Mouse (Mus musculus) testis, postnatal 10 days (tissue): ENCODE data around the gene Mslnl.
A peak's percentile ranks its signal among the peaks of the same experiment; 100 is the strongest.

Experiments
- DNase-seq: peaks from one replicate; pipeline ENCODE4 v3.0.0; 2021; ENCODE audit warnings: low spot score

Mslnl gene

DNA sequence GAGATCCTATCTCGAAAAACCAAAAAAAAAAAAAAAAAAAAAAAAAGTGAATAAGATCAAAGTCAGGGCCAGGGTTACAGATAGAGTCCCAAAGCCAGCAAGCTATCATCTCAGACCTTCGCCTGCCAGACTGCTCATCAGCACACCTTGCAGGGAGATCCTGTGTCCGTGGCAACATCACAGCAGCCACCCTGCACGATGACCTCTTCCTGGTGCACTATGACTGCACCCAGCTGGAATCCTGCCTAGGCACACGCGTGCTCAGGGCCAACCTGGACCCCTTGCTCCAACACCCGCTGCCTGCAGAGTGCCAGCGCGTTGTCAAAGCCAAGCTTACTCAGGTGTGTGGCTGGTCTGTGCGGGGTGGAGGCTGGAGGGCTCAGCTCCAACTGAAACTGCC, 8.5 kb downstream of the Mslnl start:
- DNase-seq: no peak

GRCm38 (mm10) chr17:25748238-25748637, 12.4 kb downstream of the Mslnl start:
- no peak for DNase-seq

DNA sequence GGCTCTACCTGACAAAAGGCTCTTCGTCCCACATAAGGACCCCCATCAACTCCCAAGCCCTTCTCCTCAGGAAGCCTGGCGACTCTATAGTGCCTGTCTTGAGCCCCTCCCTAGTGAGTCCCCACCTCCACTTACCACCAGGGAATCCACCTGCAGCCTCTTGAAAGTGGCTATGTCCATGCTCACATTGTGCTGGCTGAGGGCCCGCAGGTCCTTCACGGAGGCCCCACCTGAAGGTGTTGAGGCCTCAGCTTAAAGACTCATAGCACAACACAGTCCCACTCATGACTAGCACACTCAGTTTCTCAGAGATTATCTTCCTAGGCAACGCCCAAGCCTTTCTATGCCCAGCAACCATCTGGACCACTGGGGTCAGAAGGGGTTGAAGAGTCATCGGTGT, 13.5 kb downstream of the Mslnl start:
- no peak for DNase-seq

GRCm38 (mm10) chr17:25751446-25751845, 15.6 kb downstream of the Mslnl start:
- peak; percentile 92 for DNase-seq

- no peak for DNase-seq
Measured at GRCm38 (mm10) chr17:25754241-25754640, 18.4 kb downstream of the Mslnl start, which contains the start of gene Msln. Gene Msln (minus strand): TSS chr17:25754378.

GRCm38 (mm10) chr17:25755086-25755485, 19.2 kb downstream of the Mslnl start:
- DNase-seq: no peak

GRCm38 (mm10) chr17:25755627-25756377, 20.0 kb downstream of the Mslnl start:
- DNase-seq: no peak

DNA sequence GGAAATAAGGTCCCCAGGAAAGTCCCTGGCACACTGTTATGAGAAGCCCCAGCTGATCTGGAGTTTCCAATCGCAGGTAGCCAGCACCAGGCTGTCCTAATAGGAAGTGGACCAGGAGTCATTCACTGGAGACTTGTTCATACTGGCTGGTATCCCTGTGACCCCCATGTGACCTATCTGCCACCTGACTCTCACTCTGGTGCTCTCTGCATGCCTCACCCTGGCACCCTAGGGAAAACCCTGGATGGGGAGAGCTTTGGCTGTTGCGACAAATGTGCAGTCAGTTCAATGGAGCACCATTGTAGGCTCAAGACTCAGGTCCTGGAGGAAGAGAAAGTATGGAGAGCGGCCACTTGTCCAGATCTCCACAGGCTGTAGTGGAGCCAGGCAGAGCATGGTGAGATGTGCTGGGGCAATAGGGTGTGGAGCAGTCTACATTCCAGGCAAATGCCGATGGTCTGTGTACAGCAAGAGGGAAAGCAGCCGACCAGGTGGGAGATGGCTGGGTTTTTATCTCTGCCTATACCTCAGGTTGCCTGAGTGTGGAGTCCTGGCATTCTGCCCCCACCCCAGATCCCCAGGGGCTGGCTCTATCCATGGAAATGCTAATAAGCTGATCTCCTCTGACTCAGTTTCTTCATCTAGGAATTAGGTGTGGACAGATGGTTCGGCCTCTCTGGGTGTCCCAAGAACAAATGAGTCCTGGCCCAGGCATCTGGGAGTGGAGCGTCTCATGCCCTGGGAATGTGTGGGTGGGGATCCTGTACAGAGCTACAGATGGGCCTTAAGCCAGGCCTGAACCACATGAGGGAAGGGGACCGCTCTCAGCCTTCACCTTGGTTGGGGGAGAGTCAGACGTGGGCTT, 20.8 kb downstream of the Mslnl start:
- no peak for DNase-seq

GRCm38 (mm10) chr17:25757691-25758090, 21.8 kb downstream of the Mslnl start:
- no peak for DNase-seq

GRCm38 (mm10) chr17:25760148-25760547, 24.3 kb downstream of the Mslnl start:
- DNase-seq: no peak

GRCm38 (mm10) chr17:25761561-25761970, 25.7 kb downstream of the Mslnl start:
- DNase-seq: no peak

DNA sequence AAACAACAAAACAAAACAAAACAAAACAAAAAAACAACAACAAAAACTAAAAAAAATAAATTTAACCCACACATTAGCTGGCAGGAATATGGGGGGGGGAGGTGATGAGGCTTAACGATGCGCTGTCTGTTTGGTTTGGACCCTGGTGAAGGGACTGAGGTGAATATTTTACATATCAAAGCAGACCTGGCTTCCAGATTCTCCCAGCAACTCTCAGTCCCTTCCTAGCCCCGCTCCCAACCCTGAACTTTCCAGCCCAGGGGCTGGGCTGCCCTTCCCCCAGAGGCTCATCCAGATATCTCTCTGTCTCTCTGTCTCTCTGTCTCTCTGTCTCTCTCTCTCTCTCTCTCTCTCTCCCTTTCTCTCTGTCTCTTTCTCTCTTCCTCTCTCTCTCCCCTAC, 26.7 kb downstream of the Mslnl start:
- no peak for DNase-seq

DNA sequence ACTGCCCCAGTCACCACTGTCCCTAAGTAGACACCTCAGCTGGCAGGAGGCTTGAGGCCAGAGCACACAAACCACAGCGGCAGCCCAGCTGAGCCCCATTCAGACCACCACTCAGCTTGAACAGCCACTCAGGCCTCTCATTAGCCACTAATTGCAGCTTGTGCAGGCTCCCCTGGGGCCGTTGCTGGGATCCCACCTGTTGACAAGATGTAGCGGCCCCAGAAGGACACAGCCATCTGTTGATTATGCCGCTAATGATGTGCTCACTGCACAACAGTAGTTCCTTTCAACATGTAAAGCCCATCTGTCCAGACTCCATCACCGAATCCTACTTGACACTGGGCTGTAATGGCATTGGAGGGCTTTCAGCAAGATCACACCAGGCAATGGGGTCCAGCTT, 30.0 kb downstream of the Mslnl start:
- no peak for DNase-seq

GRCm38 (mm10) chr17:25769331-25769730, 33.5 kb downstream of the Mslnl start:
- no peak for DNase-seq

- peak; percentile 99 for DNase-seq
Measured at GRCm38 (mm10) chr17:25773549-25774120, 37.8 kb downstream of the Mslnl start, which contains the start of gene Narfl. Gene Narfl (plus strand): TSS chr17:25773776.

- DNase-seq: no peak
Measured at GRCm38 (mm10) chr17:25775318-25776062, 39.6 kb downstream of the Mslnl start.

DNA sequence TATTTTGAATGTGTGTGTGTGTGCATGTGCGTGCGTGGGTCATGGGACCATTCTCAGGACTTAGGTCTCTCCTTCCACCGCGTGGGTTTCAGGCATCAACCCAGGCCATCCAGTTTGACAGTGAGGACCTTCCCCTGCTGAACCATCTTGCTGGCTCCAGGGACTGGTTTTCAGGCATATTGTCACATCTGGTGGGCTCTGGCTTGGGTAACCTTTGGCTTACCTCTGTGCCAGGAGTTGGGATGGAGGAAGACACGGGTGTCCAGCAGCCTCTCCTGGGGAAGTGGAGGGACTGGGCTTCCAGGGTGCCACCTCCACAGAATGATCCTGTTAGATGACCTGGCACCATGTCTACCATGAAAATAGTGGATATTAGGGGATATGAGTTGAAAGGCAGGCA, 42.1 kb downstream of the Mslnl start:
- no peak for DNase-seq

- DNase-seq: no peak
Measured at GRCm38 (mm10) chr17:25781339-25781738, 45.5 kb downstream of the Mslnl start.

- DNase-seq: peak; percentile 71
Measured at GRCm38 (mm10) chr17:25783086-25783485, 47.2 kb downstream of the Mslnl start.

DNA sequence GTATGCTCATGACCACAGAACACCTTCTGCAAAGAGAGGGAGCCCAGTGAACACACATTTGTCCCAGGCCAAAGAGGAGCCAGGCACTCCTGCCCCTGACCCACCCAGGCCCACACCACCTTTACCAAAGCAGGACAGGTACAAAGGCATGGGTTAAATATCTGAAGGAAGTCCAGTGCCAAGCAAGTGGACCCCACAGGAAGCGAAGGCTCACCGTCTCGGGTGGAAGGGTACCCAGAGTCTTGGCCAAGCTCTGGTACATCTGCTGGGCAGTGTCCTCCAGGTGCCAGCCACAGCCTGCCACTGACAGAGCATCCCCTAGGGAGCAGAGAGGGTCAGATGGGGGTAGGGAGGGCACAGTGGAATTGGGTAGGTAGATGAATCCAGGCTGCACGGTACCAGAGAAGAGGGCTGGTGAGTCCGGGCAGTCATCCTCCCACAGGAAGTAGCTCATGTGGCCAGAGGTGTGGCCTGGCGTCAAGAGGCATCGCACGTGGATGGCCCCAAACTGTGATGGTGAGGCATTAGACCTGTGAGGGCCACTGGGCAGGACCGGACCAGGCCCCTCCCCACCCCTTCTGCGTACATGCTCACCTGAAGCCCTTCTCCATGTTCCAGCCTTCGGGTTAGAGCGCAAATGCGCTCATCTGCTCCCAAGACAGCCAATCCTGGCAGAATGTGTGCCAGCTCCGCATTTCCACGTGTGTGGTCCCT, 48.2 kb downstream of the Mslnl start:
- no peak for DNase-seq

- DNase-seq: peak; percentile 97
Measured at GRCm38 (mm10) chr17:25785281-25785745, 49.5 kb downstream of the Mslnl start, which contains the start of gene Haghl. Gene Haghl (minus strand): TSS chr17:25785673.
